Mouse (Mus musculus): ENCODE data around the gene Evi5.

- TF ChIP-seq CTCF (IDR thresholded peaks at IDR 0.05; ENCODE audit: control insufficient read depth, insufficient read depth, insufficient read length): no peak
- TF ChIP-seq USF1 (IDR thresholded peaks at IDR 0.05; ENCODE audit: low read depth): no peak
Measured at GRCm38 (mm10) chr5:107822521-107822920, 52.4 kb downstream of the Evi5 start.
